Mouse (Mus musculus): ENCODE data around the gene Dhx34. TPM values are rescaled to one million over a fixed set of nuclear protein-coding genes. Genes with fewer than 3 reads are reported as not detected.

Dhx34 gene
- polyA plus RNA-seq, 1 experiment from 2014 or later = 16.4 TPM

DNA sequence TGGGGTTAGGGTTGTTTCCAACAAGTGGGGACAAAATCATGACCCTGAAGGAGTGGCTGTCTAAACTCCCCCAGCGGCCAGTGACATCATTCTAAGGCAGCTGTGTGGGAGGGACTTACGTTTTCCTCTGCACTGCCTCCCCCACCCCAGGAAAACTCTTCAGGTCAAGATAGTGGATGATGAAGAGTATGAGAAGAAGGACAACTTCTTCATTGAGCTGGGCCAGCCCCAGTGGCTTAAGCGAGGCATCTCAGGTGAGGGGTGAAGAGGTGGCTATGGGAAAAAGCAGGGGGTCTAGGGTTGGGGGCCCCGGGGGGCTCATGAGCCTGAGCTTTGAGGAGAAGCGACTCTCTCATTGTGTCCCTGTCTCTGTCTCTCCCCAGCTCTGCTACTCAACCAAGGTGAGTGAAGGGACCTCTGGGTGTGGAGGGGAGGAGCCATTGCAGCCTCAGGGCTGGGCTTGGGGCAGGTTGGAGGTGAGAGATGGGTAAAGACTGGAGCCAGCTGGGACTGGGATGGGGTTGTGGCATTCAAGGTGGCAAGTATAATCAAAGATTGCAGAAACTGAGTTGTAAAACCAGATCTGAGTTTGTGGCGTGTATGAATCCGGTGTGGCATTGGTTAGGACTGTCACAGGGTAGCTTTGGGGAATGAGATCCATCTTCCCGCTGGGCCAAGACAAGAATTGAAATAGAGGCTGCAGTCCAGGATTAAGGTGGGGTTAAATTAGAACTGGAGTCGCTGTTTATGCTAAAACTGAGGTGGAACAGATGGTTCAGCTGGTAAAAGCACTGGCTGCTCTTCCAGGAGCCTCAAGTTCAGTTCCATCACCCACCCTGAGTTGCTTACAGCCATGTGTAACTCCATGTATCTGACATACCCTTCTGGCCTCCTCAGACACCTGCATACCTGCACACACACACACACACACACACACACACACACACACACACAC, 71.4 kb downstream of the Dhx34 start:
- H3K27ac ChIP-seq (ENCODE audit: low read depth, low read length) = no peak overlapping the region
- DNase-seq (ENCODE audit: low spot score) = no peak
- H3K9ac ChIP-seq (ENCODE audit: low read length) = no peak overlapping the region
- ATAC-seq (replicated peaks; ENCODE audit: low FRiP score) = no peak
- no peaks in the 10 kb centered on the region for H3K9me3 ChIP-seq (ENCODE audit: control insufficient read depth, low read length)
- no peaks in the 10 kb centered on the region for H3K36me3 ChIP-seq (ENCODE audit: control insufficient read depth, insufficient read depth, low read length)
- H3K4me3 ChIP-seq (ENCODE audit: low read depth, low read length) = no peak overlapping the region
- H3K4me1 ChIP-seq (replicated peaks; ENCODE audit: control insufficient read depth, insufficient read depth, low read length) = peaks cover 1% of the 10 kb centered on the region; the same call in 1 of the 2 replicates
- H3K4me2 ChIP-seq (ENCODE audit: low read depth, low read length, severe bottlenecking) = no peak overlapping the region
- WGBS = 80% methylated on average over 9 of the region's 9 CpGs
- H3K27me3 ChIP-seq (ENCODE audit: control insufficient read depth, insufficient read depth, low read length) = 0 out of 2 replicates have a peak, but pooled peaks cover 2% of the 10 kb centered on the region

- peaks cover 1% of the 10 kb centered on the region; the same call in 1 of the 2 replicates for H3K4me1 ChIP-seq (replicated peaks; ENCODE audit: control insufficient read depth, insufficient read depth, low read length)
- H3K27me3 ChIP-seq (ENCODE audit: control insufficient read depth, insufficient read depth, low read length) = 0 out of 2 replicates have a peak, but pooled peaks cover 2% of the 10 kb centered on the region
- ATAC-seq (replicated peaks; ENCODE audit: low FRiP score) (no peak), DNase-seq (ENCODE audit: low spot score) (no peak)
- WGBS = 62% methylated on average over 5 of the region's 5 CpGs
- no peak overlapping the region for H3K9ac ChIP-seq (ENCODE audit: low read length)
- no peak overlapping the region for H3K4me3 ChIP-seq (ENCODE audit: low read depth, low read length)
- no peaks in the 10 kb centered on the region for H3K9me3 ChIP-seq (ENCODE audit: control insufficient read depth, low read length)
- no peaks in the 10 kb centered on the region for H3K36me3 ChIP-seq (ENCODE audit: control insufficient read depth, insufficient read depth, low read length)
- no peak overlapping the region for H3K27ac ChIP-seq (ENCODE audit: low read depth, low read length)
- H3K4me2 ChIP-seq (ENCODE audit: low read depth, low read length, severe bottlenecking) = no peak overlapping the region
Measured at GRCm38 (mm10) chr7:16149241-16149640, 72.6 kb downstream of the Dhx34 start.

GRCm38 (mm10) chr7:16147643-16148042, 74.2 kb downstream of the Dhx34 start:
- ATAC-seq (replicated peaks; ENCODE audit: low FRiP score) = no peak; the same call in 1 of the 2 replicates
- WGBS = 11% methylated on average over 15 of the region's 15 CpGs
- H3K4me2 ChIP-seq (ENCODE audit: low read depth, low read length, severe bottlenecking) = 0 out of 2 replicates have a peak overlapping the region, but pooled peaks have one; percentile 11
- H3K9me3 ChIP-seq (ENCODE audit: control insufficient read depth, low read length) = no peaks in the 10 kb centered on the region
- no peak overlapping the region for H3K4me3 ChIP-seq (ENCODE audit: low read depth, low read length)
- peaks cover 1% of the 10 kb centered on the region; the same call in 1 of the 2 replicates for H3K4me1 ChIP-seq (replicated peaks; ENCODE audit: control insufficient read depth, insufficient read depth, low read length)
- no peak overlapping the region for H3K9ac ChIP-seq (ENCODE audit: low read length)
- peak; percentile 86 for DNase-seq (ENCODE audit: low spot score)
- H3K27ac ChIP-seq (ENCODE audit: low read depth, low read length) = no peak overlapping the region
- H3K36me3 ChIP-seq (ENCODE audit: control insufficient read depth, insufficient read depth, low read length) = no peaks in the 10 kb centered on the region
- H3K27me3 ChIP-seq (ENCODE audit: control insufficient read depth, insufficient read depth, low read length) = 0 out of 2 replicates have a peak, but pooled peaks cover 2% of the 10 kb centered on the region

Other genes starting within 250 kb of the Dhx34 start
- 10.9 and 11.6 TPM in 2 replicates for gene Bicra, start 174.1 kb downstream of the Dhx34 start, polyA plus RNA-seq (2014; fragmentation: Nextera tagmentation; extraction: Ambion mirVana)
- not detected in 2 replicates for gene Zfp541, start 160.2 kb downstream of the Dhx34 start, polyA plus RNA-seq (2014; fragmentation: Nextera tagmentation; extraction: Ambion mirVana)
- gene Napa, start 123.6 kb downstream of the Dhx34 start, polyA plus RNA-seq (2014; fragmentation: Nextera tagmentation; extraction: Ambion mirVana) = 156 and 167 TPM in 2 replicates
- gene Kptn, start 102.1 kb downstream of the Dhx34 start, polyA plus RNA-seq (2014; fragmentation: Nextera tagmentation; extraction: Ambion mirVana) = 19.7 and 22.5 TPM in 2 replicates
- 0.36 and 0.88 TPM in 2 replicates for gene Slc8a2, start 92.2 kb downstream of the Dhx34 start, polyA plus RNA-seq (2014; fragmentation: Nextera tagmentation; extraction: Ambion mirVana)
- gene Meis3, start 46.9 kb downstream of the Dhx34 start, polyA plus RNA-seq (2014; fragmentation: Nextera tagmentation; extraction: Ambion mirVana) = 77.8 and 79.7 TPM in 2 replicates
- 0.12 and 0.25 TPM in 2 replicates for gene C5ar2, start 22.1 kb upstream of the Dhx34 start, polyA plus RNA-seq (2014; fragmentation: Nextera tagmentation; extraction: Ambion mirVana)
- gene C5ar1, start 37.5 kb upstream of the Dhx34 start, polyA plus RNA-seq (2014; fragmentation: Nextera tagmentation; extraction: Ambion mirVana) = 0.76 and 1.1 TPM in 2 replicates
- gene Inafm1, start 51.6 kb upstream of the Dhx34 start, polyA plus RNA-seq (2014; fragmentation: Nextera tagmentation; extraction: Ambion mirVana) = 10.9 and 11.6 TPM in 2 replicates
- 22.3 and 32.2 TPM in 2 replicates for gene Ccdc9, start 64.8 kb upstream of the Dhx34 start, polyA plus RNA-seq (2014; fragmentation: Nextera tagmentation; extraction: Ambion mirVana)
- 8.0 and 11.5 TPM in 2 replicates for gene Bbc3, start 86.4 kb upstream of the Dhx34 start, polyA plus RNA-seq (2014; fragmentation: Nextera tagmentation; extraction: Ambion mirVana)
- 427 and 437 TPM in 2 replicates for gene Sae1, start 165.8 kb upstream of the Dhx34 start, polyA plus RNA-seq (2014; fragmentation: Nextera tagmentation; extraction: Ambion mirVana)
- gene Zc3h4, start 178.9 kb upstream of the Dhx34 start, polyA plus RNA-seq (2014; fragmentation: Nextera tagmentation; extraction: Ambion mirVana) = 23.9 and 24.2 TPM in 2 replicates
- 48.6 and 52.1 TPM in 2 replicates for gene Tmem160, start 230.7 kb upstream of the Dhx34 start, polyA plus RNA-seq (2014; fragmentation: Nextera tagmentation; extraction: Ambion mirVana)

All from forebrain, embryonic 11.5 days (tissue).